Mouse (Mus musculus): ENCODE results near the gene 9230102O04Rik.

GRCm38 (mm10) chr2:9852851-9853576 lies 36.3 kb downstream of the 9230102O04Rik start:
- TF ChIP-seq GATA1 (IDR thresholded peaks at IDR 0.05; ENCODE audit: borderline replicate concordance, low read length) = no peak
- no peak for TF ChIP-seq FLI1 (IDR thresholded peaks at IDR 0.05; ENCODE audit: low read length)

All from megakaryocyte, embryonic 14.5 days (primary cell).